Mouse (Mus musculus): Measurements from ENCODE around the gene Rbfox3.

The Rbfox3 gene

DNA sequence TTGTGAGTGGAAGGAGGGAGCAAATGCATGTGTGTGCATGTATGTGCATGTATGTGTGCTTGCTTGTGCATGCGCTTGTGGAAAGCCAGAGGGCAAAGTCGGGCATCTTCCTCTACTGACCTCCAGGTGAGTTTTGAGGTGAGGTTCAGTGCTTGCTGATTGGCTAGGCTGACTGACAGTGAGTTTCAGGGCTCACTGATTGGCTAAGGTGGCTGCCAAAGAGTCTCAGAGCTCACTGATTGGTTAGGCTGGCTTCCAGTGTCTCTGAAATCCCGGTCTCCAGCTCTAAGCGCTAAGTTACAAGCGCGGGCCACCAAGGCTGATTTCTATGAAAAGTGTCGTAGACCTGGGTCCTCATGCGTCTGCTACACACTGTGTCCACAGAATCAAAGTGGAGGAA, 185.0 kb downstream of the Rbfox3 start:
- no peak for DNase-seq (ENCODE audit: low read depth)

DNA sequence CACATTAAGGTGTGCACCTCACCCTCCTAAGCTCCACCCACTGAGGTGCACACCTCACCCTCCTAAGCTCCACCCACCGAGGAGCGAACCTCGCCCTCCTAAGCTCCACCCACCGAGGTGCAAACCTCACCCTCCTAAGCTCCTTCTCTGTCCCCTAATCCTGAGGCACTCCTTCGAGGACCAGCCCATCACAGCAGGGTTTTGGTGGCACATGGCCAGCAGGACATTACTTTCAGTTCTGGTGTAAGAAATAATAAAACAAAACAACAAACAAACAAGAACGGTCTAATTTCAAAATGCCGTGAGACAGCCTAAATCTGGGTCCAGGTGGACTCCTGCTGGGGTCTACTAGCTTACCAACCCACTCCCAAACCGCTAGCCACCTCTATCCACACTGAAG, 187.0 kb downstream of the Rbfox3 start:
- DNase-seq (ENCODE audit: low read depth), result no peak

DNA sequence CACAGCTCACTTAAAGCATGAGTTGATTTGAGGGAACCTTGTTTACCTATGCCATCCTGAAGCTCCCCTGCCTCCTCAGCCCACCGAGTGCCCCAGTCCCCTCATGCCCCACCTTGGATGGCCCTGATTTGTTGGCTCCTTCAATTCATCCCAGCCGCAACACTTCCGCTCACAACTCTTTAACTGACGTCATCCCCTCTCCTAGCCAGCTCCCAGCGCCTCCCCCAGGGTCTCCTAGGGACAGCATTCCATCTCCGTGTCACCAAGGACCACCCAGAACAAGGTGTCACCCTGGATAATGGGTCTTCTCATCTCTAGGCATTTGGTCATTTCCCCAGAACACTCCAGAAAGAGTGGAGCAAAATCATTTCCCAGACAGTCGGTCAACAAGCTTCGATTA, 188.2 kb downstream of the Rbfox3 start:
- DNase-seq (ENCODE audit: low read depth), result no peak

DNA sequence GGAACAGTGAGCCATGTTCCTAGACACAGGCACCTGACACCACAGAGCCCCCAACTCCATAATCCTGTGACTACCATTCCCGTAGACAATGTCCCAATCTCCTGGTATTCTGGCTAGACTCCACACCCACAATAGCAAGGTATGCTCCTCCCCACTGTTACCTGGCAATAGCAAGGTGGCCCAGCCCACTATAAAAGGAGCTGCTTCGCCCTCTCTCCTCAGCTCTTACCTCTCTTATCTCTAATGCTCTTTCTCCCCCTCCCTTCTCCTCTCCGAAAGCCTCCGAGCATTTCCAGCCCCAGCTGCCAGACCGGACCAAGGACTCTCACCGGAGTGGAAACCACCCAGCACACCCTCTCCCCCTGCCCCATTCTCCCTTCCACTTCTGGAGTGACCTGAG, 189.5 kb downstream of the Rbfox3 start:
- DNase-seq (ENCODE audit: low read depth), result no peak

GRCm38 (mm10) chr11:118714601-118715524, 196.5 kb downstream of the Rbfox3 start:
- DNase-seq (ENCODE audit: low read depth), result no peak

GRCm38 (mm10) chr11:118712761-118713160, 198.6 kb downstream of the Rbfox3 start:
- DNase-seq (ENCODE audit: low read depth), result no peak

GRCm38 (mm10) chr11:118712058-118712457, 199.3 kb downstream of the Rbfox3 start:
- DNase-seq (ENCODE audit: low read depth), result no peak

DNA sequence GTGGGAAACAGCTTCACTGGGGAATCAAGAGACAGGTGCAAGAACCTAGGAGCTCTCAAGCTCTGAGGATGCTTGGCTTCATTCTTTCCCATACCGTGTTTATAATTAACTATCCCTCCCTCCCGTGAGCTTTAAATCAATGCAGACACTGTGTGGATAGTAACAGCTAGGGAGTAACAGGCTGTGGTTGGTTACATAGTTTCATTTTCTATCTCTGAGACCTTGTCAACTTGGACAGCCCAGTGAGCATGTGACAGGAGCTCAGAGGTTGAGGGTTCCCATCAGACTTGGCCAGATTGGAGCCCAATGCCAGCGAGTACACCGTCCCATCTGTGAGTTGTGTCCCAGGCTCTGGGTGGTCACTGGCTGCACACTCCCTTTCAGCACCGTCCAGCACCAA, 201.4 kb downstream of the Rbfox3 start:
- DNase-seq (ENCODE audit: low read depth), result no peak

DNA sequence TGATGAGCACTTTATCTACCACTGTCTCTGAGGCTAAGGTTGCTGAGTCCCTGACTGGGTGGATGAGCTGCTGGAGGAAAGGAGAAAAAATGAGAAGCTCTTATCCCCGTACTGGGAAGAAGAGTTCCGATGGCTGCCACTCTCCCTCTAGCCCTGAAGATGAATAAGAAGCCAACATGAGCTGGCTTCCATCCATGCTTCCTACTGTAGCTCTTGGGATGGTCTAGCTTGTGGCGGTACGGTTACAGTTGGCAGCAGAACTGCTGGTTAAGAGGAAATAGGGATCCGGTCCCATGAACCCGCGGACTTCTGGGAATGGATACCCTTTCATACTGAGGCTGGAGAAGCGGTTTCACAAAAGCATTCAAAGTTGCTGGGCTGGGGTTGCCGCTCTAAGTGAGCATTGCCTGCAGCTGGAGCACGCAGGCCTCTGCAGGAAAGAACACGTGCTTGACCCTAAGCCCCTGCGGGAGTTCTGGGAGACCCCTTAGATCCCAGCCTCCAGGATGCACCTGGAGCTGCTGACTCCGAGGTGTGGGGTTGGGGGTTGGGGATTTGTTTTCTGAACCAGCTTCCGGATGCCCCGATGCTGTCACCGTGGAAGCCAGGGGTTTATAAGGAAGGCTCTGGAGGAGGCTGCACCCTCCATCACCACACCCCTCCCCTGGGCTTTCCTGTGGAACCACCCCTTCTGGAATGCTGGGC, 215.0 kb downstream of the Rbfox3 start:
- DNase-seq (ENCODE audit: low read depth), result no peak

DNA sequence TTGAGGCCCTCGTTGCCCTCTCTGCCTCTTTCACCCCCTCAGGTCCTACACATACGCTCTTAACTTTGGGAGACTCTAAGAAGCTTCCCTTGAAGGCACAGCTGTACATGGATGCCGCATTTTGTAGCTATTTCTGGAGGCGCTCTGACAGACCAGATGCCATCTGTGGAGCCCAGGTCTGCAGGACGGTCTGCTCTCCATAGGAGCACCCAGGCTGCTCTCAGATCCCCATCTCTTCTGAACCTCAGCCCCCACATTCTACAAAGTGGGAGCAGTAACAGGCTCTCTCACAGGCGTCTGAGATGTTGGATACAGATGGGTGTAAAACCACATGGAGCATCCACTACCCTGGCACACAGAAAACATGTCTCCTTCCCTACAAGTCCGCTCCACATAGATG, 218.1 kb downstream of the Rbfox3 start:
- DNase-seq (ENCODE audit: low read depth), result no peak

DNA sequence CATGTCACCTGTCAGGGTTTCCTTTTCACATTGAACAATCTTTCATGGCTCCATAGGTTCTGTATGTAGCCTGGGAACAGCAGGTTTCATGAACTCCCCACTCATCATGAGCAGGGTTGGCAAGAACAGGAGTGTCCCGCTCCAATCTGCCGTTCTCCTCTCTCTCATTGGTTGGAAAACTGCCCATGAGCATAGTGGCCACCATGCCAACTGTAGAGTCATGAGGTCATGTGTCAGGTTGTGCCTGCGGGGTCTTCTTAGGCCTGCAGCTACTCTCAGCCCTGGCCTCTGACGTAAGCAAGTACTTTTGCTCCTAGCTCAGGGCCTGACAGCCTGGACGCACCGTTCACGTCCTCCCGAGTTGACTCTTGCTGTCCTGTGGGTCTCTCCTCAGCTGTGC, 221.1 kb downstream of the Rbfox3 start:
- no peak for DNase-seq (ENCODE audit: low read depth)

DNA sequence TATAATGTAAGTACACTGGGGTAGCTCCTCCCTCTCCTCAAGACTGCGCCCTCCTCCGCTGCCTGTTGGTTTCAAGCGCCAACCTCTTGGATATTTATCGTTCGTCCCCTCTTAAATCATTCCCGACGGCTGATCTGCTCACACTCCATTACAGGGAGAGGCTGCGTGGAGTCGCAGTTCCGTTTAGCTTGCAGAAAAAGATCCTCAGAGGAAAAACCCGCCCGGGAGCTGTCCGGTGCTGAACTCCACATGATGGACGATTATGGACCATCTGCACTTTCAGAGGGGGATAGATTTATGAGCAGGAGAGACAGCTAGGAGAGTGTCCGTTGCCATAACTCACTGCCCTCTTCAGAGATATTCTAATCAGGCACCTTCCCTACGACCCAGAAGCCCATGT, 226.0 kb downstream of the Rbfox3 start:
- DNase-seq (ENCODE audit: low read depth), result no peak

DNA sequence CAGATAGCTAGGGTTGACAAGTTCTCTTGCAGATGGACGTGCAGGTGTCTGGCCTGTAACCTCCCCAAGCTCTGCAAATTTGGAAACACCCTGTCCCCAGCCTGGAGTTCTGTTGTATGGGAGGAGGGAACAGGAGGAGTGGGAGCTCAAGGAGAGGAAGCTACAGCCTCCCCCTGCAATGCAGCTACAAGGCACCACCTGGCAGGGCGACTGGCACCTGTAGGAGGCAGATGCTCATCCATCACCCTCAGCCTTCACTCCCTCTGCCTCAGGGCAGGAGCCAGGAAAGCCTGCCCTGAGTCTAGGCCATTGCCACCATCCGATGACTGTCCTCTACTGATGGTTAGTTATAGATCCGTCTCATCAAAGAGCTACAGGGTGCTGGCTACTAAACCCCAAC, 226.7 kb downstream of the Rbfox3 start:
- DNase-seq (ENCODE audit: low read depth), result no peak

DNA sequence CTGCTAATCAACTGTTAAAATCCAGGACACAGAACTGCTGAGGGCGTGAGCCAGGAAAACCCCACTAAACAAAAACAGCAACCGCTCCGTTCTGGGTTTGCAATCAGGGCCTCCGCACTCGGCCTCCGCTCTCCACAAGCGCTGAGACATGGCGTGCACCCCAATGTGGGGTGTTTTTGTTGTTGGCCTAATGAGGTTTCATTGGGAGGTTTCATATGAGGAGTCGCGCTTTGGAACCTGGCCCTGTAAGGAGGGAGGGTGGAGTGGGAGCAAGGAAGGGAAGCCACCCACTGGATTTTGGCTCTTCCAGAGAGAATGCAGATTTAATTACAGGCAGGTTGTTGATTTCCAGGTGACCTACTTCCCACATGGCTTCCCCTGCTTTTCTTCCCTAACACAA, 230.7 kb downstream of the Rbfox3 start:
- no peak for DNase-seq (ENCODE audit: low read depth)

GRCm38 (mm10) chr11:118679736-118680410, 231.5 kb downstream of the Rbfox3 start:
- no peak for DNase-seq (ENCODE audit: low read depth)

DNA sequence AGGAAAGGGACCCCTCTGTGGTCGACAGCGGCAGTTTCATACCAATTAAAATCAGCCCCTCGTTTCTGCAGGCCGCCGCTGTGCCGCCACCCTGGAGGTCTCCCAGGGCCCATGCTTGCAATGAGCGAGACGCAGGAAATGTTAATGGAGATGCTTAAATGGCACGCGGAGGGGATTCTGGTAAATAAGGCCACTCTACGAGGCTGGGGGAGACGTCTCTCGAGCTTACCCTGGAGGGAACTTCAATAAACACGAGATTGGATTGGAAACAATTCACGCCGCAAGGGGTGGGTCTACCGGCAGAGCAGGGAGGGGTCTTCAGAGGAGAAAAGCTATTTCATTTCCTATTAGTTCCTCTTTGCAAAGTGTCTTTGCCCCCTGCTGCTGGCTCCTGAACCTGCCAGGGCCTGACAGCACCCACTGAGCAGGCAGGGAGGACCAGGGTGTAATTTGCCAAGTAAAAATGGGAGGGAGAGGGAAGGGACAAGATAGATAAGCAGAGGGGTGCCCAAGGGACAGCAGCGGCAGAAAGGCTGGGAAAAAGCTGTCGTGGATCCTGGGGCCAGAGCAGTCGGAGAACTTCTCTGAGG, 232.8 kb downstream of the Rbfox3 start:
- no peak for DNase-seq (ENCODE audit: low read depth)

DNA sequence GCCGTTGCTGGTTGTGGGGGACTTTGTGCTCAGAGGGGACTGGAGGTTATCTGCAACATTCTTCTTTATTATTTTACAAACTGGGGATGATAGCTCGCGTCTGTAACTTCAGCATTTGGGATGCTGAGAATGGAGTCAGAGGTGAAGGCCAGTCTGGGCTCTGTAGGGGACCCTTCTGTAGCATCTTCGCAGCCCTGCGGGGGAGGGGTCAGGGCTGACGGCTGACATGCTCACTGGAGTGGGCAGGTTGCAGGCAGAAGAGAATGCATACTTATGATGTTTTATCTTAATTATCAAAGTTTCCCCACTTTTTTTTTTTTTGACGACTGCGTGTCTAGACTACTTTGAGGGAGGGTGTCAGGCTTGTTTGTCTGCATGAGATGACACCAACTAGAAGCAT, 234.1 kb downstream of the Rbfox3 start:
- no peak for DNase-seq (ENCODE audit: low read depth)

- DNase-seq (ENCODE audit: low read depth), result no peak
These were observed 235.0 kb downstream of the Rbfox3 start for GRCm38 (mm10) chr11:118676364-118676763.

- no peak for DNase-seq (ENCODE audit: low read depth)
These were observed 239.4 kb downstream of the Rbfox3 start for GRCm38 (mm10) chr11:118671958-118672357.

- no peak for DNase-seq (ENCODE audit: low read depth)
These were observed 240.2 kb downstream of the Rbfox3 start for GRCm38 (mm10) chr11:118671216-118671615.

DNA sequence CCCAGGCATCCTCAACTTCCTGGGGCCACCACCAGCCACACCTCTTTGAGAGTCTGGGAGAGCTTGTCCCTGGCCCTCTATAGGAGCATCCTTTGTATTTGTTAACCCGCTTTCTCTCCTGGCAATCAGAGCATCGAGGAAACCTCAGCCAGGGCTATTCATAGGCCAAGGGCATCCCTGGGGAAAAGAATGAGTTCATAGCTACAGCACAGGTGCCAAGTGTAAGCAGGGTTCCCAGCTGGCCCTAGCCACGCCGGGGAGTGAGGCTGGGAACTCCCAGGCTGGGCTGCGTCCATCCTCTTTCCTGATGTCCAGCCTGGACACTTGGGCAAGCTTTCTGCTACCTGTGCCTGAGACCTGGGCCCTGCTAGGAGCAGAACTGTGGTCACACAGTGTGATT, 241.6 kb downstream of the Rbfox3 start:
- DNase-seq (ENCODE audit: low read depth), result no peak

DNA sequence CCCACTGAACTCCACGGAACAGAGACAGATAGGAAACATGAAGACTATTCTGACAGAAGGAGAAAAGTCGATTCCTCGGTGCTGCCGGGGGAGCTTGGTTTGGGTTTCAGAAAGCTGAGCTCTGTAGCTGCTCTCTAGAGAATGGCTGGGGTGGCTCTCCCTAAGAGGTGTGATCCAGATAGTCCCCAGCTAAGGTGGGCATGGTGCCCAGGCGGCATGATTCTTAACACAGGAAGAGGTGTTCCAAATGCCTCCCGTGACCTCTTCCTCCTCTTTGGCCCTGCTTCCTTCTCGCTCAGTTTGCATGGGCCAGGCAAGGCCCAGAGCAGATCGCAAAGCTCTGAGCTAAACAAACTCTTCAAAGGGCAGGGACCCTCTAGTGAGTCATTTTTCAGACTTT, 243.0 kb downstream of the Rbfox3 start:
- DNase-seq (ENCODE audit: low read depth), result no peak

GRCm38 (mm10) chr11:118667946-118668345, 243.5 kb downstream of the Rbfox3 start:
- DNase-seq (ENCODE audit: low read depth), result no peak

All from c-Kit-positive CD71-positive TER-119-negative erythroid progenitor cells, embryonic 14.5 days (primary cell).